Mouse (Mus musculus): ENCODE data around the gene Gm28372. TPM values are rescaled to one million over a fixed set of nuclear protein-coding genes. Genes with fewer than 3 reads are reported as not detected.

Gene Gm28372
- total RNA-seq (2023), result not detected

DNA sequence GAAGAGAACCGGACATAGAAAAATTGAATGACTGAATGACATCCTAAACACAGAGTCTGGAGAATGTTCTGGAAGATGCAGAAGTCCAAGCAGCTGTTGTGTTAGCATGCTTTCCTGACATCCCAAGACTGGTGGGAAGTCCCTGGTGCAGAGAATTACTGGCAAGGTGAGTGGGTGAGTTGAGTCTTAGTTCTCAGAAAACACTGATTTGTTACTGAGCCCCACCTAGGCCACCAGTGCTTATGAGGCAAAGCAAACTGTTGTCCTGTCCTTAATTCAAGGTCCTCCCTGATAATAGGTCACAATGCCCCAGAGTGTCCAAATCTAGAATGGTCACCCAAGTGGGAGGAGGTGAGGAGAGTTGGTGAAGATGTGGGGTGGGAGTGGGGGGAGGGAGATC is at the start of gene Gm28372, which contains the start of gene 1700020A23Rik:
TSS of gene Gm28372 (plus strand) at position 301 of the 400 bp plus-strand sequence.
TSS of gene 1700020A23Rik (plus strand) at position 321 of the 400 bp plus-strand sequence.

DNA sequence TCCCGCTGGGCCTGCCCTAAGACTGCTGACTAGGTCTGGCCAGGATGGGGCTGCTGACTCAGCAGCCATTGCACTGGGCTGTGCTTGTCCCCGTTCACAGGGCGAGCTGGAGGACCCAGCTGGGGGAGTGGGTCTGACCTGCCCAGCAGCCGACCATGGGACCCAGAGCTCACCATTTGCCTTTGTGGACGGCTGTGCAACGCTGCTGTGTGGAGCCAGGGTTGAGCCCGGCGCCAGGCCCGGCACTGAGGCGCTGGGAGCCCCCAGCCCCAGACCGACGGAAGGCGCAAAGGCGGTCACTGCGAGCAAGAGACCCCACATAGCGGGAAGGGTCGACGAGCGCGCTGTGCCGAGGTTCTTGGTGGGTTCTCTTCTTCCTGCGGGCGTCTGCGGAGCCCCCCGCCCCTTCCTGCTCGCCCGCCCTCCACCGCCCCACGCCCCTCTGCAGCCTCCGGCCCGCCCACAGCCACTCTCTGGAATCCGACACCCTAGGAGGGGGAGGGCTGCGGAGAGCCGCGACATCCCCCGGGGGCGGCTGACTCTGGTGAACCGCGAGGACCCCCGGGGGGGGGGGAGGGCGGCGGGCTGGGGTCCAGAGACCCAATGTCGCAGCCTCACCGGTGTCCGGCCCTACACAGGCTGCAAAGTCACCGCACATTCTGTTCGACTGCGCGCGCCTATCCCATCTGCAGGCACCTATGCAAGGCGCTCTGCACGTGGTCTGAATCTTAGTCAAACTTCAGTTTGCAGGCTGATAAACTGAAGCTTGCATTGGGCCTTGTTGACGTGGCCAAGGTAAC is 7.7 kb upstream of the Gm28372 start, which contains the start of gene Cpxm1:
TSS of gene Cpxm1 (minus strand) at position 389 of the 800 bp plus-strand sequence.

DNA sequence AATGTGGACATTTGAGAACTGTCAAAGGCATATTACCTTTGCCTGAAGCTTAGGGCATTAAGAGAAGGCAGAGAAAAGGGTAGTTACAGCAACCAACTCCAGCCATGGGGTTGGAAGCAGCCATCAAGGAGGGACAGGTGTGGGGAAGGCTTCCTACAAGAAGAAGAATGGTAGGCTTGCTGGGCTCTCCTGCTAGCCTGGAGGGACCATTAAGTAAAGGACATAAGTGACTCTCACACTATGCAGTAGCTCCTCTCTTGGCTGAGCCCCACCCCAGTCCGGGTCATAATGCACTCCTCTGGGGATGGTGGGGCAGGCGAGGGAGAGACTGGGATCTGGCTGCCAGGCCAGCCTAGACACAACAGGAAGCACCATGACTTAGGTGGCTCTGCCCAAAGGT is 1.1 kb downstream of the Gm28372 start, which contains the start of gene Tmem239:
TSS of gene Tmem239 (plus strand) at position 301 of the 400 bp plus-strand sequence.

DNA sequence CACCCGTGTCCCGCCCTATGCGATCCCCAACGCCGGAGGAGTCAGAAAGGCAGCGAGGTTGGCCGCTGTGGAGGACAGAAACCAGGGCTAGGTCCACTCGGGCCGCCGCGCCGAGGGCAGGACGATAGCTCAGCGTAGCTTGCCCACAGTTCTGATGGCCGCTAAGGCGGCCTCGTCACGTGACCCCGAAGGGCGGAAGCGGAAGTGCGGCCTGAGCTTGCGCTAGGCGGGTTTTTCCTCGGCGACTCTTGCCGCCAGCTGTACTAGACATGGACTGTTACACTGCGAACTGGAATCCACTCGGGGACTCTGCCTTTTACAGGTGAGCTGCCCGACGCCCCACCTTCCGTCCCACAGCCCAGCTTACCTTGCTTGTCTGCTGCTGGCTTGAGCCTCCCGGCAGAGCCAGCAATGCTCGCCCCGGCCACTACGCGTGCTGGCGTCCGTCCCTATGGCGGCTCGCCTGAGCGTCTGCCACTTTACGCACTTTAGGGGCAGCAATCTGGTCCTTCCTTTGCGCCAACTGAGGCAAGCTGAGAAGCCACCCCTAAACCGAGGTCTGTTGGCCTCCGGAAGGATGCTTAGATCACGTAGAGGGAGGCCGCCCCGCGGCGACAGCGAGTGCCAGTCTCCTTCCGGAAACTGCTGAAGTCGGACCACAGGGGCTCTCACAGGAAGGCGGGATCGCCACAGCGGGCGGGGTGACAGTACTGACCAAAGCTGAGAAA is 19.3 kb downstream of the Gm28372 start, which contains the start of the genes Vps16 and Pced1a:
TSS of gene Vps16 (plus strand) at position 214 of the 728 bp plus-strand sequence.
TSS of gene Pced1a (minus strand) at position 576 of the 728 bp plus-strand sequence.

DNA sequence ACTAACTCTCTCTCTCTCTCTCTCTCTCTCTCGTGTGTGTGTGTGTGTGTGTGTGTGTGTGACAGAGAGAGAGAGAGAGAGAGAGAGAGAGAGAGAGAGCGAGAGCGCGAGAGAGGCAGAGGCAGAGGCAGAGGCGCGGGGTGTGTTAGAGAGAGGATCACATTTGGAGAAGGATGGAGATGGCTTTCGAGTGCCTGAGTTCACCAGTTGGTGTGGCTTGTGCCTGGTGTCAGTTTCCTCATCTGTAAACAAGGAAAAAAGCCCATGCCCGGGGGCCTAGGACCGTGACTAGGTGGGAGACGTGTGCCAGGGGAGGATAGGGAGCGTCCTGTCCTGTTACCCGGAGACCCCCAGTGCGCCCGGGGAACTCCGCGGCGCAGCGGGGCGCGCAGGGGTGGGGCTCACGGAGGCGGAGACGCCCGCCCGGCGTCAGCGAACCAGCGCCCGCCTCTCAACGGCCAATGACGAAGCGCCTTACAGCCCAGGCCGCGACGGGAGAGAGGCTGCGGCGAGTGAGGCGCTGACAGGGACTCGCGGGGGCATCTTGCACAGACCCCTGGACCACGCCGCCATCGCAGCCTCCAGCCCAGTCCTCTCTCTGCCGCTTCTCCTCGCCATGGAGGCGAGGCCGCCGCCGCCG is 44.9 kb downstream of the Gm28372 start, which contains the start of gene Ptpra:
TSS of gene Ptpra (plus strand) at position 485 of the 640 bp plus-strand sequence.

Other genes starting within 250 kb of the Gm28372 start
- gene Snrpb, start 225.8 kb upstream of the Gm28372 start, total RNA-seq (2023), result 100 to 1,000 TPM; 172 TPM
- gene Tmc2, start 210.0 kb upstream of the Gm28372 start, total RNA-seq (2023), result not detected
- 100 to 1,000 TPM; 315 to 340 TPM for gene Nop56, start 130.8 kb upstream of the Gm28372 start, total RNA-seq (2023)
- 100 to 1,000 TPM; 127 to 154 TPM for gene Idh3b, start 120.7 kb upstream of the Gm28372 start, total RNA-seq (2023)
- not detected for gene Ebf4, start 110.1 kb upstream of the Gm28372 start, total RNA-seq (2023)
- gene Cpxm1, start 7.7 kb upstream of the Gm28372 start, total RNA-seq (2023), result 1 to 10 TPM in 1 of 2 experiments, not detected in 1; 1.2 TPM
- gene 1700020A23Rik, start within 50 bp of the Gm28372 start, total RNA-seq (2023), result not detected
- gene Tmem239, start 1.2 kb downstream of the Gm28372 start, total RNA-seq (2023), result not detected
- 100 to 1,000 TPM; 156 to 175 TPM for gene Vps16, start 19.1 kb downstream of the Gm28372 start, total RNA-seq (2023)
- 10 to 100 TPM; 22.2 to 26.2 TPM for gene Pced1a, start 19.5 kb downstream of the Gm28372 start, total RNA-seq (2023)
- gene Ptpra, start 45.0 kb downstream of the Gm28372 start, total RNA-seq (2023), result 100 to 1,000 TPM; 104 to 116 TPM
- 10 to 100 TPM; 51.4 to 51.5 TPM for gene Mrps26, start 158.5 kb downstream of the Gm28372 start, total RNA-seq (2023)
- gene Oxt, start 170.9 kb downstream of the Gm28372 start, total RNA-seq (2023), result not detected
- not detected for gene Avp, start 177.3 kb downstream of the Gm28372 start, total RNA-seq (2023)
- 10 to 100 TPM; 11.4 to 13.1 TPM for gene Fastkd5, start 224.8 kb downstream of the Gm28372 start, total RNA-seq (2023)
- 1 to 10 TPM; 5.8 to 9.7 TPM for gene Ubox5, start 224.8 kb downstream of the Gm28372 start, total RNA-seq (2023)
- gene Lzts3, start 237.6 kb downstream of the Gm28372 start, total RNA-seq (2023), result 1 to 10 TPM; 5.4 to 5.9 TPM

Data from B cell, adult 67 days (primary cell).